Mouse (Mus musculus) brain, embryonic 14.5 days (tissue): ENCODE data around the gene Gm5150. TPM values are rescaled to one million over a fixed set of nuclear protein-coding genes. Genes with fewer than 3 reads are reported as not detected.
"Not testable (repeated sequence)": the region's sequence is repeated elsewhere in the genome, so short reads cannot be mapped to it uniquely, and the experiment has no call there.

Source experiments
- DNase-seq: peaks from one replicate; pipeline ENCODE4 v3.0.0-alpha.2; 2011; ENCODE audit warnings: low read depth
- CTCF ChIP-seq: fragments of 200-500 bp; IDR thresholded peaks from 2 replicates; pipeline ENCODE4 v1.5.1; 2012; ENCODE audit warnings: inconsistent platforms, mild to moderate bottlenecking, moderate library complexity, borderline replicate concordance; ENCODE audit not compliant: insufficient read depth, insufficient read length; ENCODE audit errors: extremely low read depth
- POLR2A ChIP-seq: fragments of 200-500 bp; IDR thresholded peaks from 2 replicates; pipeline ENCODE4 v1.6.1; 2012; ENCODE audit warnings: mild to moderate bottlenecking, inconsistent platforms, borderline replicate concordance; ENCODE audit not compliant: poor library complexity, insufficient read depth, insufficient read length, severe bottlenecking; ENCODE audit errors: extremely low read depth
- polyA plus RNA-seq: library from polyadenylated mRNA; depleted of rRNA; stranded (reverse); fragments of >200 nt; gene quantifications from 2 replicates; pipeline ENCODE4 v1.2.3, GENCODE M21; 2012; rRNA removed

Gm5150 gene
- polyA plus RNA-seq: not detected in 2 replicates

DNA sequence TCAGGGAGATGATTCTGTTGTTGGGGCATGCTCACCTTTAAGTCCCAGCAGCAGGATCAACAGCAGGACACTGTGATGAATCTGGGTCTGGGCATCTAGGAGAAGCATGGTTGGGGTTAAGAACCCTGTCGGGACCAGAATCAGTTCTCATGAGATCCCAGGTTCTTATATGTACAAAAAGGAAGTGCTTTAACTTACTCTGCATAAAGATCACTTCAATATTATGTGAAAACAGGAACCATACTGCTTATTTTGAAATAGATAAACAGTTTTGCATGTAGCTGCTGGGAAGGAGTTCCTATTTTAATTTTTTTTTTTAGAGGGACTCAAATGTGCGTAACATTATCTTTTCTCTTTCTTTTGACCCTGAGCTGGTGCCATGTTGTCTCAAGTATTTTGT is at the start of gene Gm5150:
Gm5150 (minus strand) TSS at position 223 of the 400 bp plus-strand sequence.
- DNase-seq: no peak
- TF ChIP-seq CTCF (no peak), POLR2A (no peak)

DNA sequence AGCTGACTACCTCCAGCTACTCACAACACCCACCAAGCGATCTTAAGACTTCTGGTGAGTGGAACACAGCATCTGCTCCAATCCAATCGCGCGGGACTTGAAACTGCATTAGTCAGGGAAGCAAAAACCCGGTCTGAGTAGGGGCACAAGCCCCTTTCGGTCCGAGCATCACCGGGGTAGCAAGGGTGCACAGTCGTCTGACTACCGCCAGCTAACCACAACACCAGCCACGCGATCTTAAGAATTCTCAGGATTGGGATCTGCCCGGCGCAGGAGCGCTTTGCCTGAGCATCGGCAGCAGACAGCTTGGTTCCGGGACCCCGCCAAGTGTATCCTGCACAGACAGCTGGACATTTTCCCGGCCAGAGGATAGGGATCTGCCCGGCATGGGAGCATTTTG is 45.5 kb upstream of the Gm5150 start:
- DNase-seq: not testable (repeated sequence)

DNA sequence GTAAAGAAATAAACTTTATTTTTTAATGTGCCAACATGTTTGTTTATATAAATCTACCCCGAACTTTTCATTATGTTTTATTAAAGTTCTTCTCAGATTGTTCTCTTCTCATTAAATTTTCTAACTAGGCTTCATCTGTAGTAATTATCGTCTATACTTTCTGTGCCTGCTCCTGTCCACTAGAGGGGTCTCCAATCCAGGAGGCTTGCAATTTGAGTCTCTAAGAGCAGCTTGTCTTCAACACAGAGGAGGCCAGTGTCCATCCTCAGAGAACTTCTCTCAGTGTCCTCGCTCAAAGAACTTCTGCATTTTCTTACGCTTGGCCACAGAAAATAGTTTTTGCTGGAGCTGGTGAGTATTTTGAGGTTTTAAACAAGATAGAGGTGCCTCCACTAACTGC is 41.1 kb upstream of the Gm5150 start:
- TF ChIP-seq CTCF: peak; percentile 13; the same call in 1 of the 2 replicates
- no peak for TF ChIP-seq POLR2A
- DNase-seq: peak; percentile 9

DNA sequence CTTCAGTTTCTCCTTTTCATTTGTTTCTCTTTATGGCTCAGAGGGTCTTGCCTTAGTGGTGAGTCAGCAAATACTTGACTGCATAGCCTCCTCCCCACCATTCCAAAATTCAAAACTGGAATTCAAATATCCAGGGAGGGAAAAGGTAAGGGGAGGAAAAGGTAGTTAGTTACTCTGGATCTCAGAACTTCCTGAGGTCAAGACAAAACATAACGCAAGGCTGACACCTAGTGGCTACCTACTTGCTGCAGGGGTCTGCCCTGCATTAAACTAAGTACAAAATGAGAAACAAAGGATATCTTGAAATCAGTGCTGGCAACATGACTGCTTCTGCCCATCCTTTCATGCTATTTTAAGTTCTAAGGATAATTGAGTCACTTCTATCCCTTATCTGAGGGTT is 37.1 kb upstream of the Gm5150 start:
- peak; percentile 67 for DNase-seq
- TF ChIP-seq POLR2A (no peak), CTCF (peak; percentile 69; the same call in 1 of the 2 replicates)

DNA sequence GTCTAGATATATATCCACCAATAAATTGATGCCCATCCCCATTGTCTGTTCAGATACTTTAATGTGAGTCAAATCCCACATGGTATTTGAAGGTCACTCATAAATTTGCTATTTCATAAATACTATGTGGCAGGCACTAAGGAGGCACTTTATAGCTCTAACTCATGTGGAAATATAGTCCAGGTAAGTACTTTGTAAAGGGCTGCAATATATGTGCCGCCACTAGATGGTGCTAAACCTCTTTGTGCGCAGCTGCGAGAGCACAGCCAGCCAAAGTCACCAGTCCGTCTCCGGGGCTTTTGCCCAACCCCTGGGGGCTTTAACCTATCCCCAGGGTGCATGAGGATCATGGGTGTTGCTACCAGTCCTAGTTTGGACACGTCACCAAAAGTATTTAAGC is 18.8 kb upstream of the Gm5150 start:
- DNase-seq: peak; percentile 29

DNA sequence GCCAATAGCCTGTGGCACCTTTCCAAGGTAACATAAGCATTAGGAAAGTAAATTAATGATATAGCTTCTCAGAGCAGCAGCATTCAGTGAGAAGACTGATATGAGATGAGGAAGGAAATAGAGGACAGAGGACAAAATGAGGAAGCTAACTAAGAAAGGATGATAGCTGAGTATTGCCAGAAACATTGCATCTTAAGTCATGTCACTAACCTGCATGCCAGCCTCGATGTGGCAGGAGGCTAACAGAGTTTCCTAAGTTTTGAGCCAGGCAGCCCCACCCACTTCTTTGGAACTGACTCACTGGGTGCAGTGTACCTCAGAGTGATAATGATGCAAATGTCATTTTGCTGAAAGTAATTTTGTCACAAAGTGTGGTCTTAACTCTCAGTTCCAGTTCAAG is 16.0 kb upstream of the Gm5150 start:
- TF ChIP-seq POLR2A: no peak
- no peak for TF ChIP-seq CTCF
- no peak for DNase-seq

DNA sequence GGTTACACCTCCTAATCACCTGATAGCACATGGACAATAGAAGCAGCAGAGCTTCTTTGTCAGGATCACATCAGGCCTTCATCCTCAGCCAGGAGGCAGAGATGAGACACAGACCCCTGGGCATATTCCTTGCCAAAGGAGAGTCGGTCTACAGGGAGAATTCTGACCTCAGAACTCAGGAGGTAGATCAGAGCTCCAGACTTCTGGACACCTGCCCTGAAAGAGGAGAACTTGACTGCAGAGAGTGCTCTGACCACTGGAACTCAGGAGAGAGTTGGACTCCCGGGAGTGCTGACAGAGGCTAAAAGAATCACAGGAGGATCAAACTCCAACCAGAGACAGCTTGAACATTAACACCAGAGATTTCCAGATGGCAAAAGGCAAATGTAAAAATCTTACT is 8.2 kb upstream of the Gm5150 start:
- not testable (repeated sequence) for DNase-seq

DNA sequence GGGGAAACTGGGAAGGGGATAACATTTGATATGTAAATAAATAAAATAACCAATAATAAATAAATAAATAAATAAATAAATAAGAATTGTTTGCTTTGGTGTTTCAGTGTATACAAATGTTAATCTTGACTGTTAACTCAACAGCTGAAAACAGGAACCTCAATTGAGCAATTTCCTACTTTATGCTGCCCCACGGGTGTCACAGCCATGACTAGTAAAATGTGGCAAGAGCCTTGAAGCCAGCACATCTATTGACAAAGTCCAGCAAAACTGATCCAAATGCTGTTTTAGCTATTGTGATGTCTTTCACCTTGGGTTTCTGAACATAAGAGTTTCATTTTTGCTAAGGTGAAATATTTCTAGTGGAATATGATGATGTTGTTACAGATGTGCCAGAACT is 1.6 kb upstream of the Gm5150 start:
- no peak for TF ChIP-seq CTCF
- TF ChIP-seq POLR2A: no peak
- no peak for DNase-seq

DNA sequence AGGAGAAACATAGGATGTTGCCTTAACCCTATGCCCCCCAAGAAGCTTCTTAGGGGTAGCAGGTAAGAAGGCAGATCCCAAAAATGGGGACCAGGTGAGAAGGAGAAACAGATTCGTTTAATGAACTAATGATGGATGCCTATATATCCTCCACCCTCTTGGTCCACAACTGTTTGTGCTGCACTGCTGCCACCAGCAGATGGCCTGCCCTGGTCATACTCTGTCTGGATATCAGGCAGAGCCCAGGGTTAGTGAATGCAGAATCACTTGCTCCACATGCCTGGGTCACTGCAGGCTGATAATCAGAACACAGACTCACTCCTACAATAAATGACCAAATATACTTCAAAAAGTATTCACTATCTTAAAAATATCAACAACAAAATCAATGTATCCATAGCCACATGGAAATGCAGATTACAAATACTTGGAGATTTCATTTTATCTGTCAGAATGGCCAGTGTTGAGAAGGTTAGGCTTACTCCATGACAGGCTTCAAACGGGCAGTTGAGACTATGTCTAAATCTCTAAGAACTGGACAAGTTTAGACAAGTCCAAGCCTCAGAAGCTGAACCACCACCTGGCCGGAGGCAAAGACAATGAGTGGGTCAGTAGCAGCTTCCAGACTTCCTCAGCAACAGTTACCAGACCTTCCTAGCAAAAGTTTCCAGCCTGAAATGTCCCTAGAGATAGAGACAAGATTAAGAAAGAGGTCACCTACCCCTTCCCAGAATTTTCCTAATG is 2.2 kb downstream of the Gm5150 start:
- no peak for DNase-seq
- TF ChIP-seq POLR2A: no peak
- no peak for TF ChIP-seq CTCF

DNA sequence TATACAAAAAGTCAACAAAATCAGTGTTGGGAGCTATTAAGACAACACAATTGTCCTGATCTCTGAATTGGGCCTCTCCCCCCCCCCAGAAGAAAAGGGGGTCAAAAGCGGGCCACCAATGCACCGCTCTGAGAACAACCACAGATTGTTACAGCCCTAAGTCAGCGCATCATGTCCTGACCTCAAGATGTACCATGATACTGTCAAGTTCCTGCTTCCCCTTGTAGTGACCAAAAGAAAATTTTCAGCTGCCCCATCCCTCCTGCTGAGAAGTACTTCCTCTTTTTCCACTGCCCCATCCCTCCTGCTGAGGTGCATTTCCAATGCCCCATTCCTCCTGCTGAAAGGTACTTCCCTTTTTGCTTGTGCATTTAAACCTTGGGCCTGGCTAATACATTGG is 6.8 kb downstream of the Gm5150 start:
- not testable (repeated sequence) for DNase-seq

DNA sequence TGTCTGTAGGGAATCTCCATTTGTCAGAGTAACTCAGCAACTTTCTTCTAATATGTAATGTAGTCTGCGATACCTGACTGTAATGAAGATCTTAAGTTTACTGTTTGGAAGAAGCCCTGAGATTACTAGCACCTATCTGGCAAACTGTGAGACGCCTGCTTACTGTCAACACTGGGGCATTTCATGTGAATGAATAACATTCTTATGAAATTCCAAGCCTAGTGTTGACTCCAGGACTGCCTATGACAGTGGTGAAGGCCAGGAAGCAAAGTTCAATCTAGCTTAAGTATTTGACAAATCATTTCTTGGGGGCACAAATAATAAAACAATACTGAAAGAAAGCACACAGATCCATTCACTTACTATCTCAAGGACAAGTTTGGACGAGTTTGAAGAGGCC is 24.0 kb downstream of the Gm5150 start:
- no peak for DNase-seq
- no peak for TF ChIP-seq CTCF
- no peak for TF ChIP-seq POLR2A

DNA sequence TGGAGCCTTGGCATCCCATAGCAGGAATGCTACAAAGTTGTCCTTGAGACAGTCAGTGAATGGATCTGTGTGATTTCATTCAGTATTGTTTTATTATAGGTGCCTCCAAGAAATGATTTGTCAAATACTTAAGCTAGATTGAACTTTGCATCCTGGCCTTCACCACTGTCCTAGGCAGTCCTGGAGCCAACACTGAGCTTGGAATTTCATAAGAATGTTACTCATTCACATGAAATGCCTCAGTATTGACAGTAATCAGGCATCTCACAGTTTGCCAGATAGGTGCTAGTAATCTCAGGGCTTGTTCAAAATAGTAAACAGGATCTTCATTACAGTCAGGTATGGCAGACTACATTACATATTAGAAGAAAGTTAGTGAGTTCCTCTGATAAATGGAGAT is 49.3 kb downstream of the Gm5150 start:
- DNase-seq: no peak

More for the DNA sequence above, 49.3 kb downstream of the Gm5150 start:
- TF ChIP-seq POLR2A: no peak
- TF ChIP-seq CTCF: no peak

Other genes with a start within 250 kb of the Gm5150 start
- not detected in 2 replicates for gene Sirpb1c, start 157.9 kb downstream of the Gm5150 start, polyA plus RNA-seq